Mouse (Mus musculus) G1E-ER4 (cell line): ENCODE measurements around the gene Fndc3b. TPM values are rescaled to one million over a fixed set of nuclear protein-coding genes. Genes with fewer than 3 reads are reported as not detected.

ENCODE experiments used
- GATA1 ChIP-seq: IDR thresholded peaks from one replicate; pipeline ENCODE4 v1.8.0; 2012; ENCODE audit warnings: low read length, inconsistent platforms
- polyA plus RNA-seq: library from polyadenylated mRNA; stranded (reverse); fragments of >175 nt; gene quantifications from 2 replicates; pipeline ENCODE4 v1.2.3, GENCODE M21; 2012

Fndc3b gene
- polyA plus RNA-seq, 1 experiment = not detected

DNA sequence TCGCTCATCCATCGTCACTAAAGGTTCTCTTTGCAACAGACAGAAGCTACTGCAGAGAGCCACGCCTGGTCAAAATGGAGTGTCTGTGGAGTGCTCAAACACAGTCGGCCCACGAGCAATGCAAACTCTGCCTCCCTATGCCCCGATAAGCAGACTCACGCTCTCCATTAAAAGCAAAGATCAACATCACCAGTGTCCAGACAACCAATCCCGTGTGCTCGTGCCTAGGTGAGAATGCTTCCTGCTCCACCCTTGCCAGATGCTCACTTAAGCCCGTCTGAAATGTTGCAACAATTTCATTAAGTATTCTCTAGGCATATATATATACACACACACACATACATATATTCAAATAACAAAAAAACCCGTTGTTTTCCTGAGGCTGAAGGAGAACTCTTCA, 56.1 kb downstream of the Fndc3b start:
- no peak for TF ChIP-seq GATA1

DNA sequence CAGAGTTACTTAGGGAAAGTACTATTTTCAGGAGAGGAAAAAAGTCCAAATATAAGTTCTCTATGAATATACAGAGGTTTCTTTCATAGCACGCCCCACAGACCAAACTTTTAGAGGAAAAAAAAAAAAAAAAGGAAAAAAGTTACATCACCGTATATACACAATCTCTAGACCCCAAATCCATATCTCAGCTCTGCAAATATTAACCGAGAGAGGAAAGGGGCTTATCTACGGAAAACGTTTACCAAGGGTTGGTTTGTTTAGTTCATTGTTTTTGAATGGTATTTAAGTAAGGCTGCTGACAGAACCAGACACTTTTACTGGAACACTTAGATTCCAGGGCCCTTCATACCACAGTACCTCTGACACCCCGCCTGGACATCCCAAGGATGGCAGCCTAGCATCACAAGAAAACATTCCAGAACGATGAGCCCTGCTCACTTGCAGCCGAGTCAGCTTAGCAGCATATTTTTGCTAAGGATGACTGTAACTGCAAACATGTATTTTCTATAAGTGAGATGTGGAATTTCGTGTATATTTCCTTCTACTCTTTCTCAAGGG, 58.6 kb downstream of the Fndc3b start:
- no peak for TF ChIP-seq GATA1

- TF ChIP-seq GATA1 = no peak
Observed at GRCm38 (mm10) chr3:27651731-27652130, 59.4 kb downstream of the Fndc3b start.

- no peak for TF ChIP-seq GATA1
Observed at GRCm38 (mm10) chr3:27650083-27650482, 61.0 kb downstream of the Fndc3b start.

- TF ChIP-seq GATA1 = no peak
Observed at GRCm38 (mm10) chr3:27649316-27649715, 61.8 kb downstream of the Fndc3b start.

- TF ChIP-seq GATA1 = no peak
Observed at GRCm38 (mm10) chr3:27642381-27642780, 68.7 kb downstream of the Fndc3b start.

GRCm38 (mm10) chr3:27639701-27640100, 71.4 kb downstream of the Fndc3b start:
- no peak for TF ChIP-seq GATA1

DNA sequence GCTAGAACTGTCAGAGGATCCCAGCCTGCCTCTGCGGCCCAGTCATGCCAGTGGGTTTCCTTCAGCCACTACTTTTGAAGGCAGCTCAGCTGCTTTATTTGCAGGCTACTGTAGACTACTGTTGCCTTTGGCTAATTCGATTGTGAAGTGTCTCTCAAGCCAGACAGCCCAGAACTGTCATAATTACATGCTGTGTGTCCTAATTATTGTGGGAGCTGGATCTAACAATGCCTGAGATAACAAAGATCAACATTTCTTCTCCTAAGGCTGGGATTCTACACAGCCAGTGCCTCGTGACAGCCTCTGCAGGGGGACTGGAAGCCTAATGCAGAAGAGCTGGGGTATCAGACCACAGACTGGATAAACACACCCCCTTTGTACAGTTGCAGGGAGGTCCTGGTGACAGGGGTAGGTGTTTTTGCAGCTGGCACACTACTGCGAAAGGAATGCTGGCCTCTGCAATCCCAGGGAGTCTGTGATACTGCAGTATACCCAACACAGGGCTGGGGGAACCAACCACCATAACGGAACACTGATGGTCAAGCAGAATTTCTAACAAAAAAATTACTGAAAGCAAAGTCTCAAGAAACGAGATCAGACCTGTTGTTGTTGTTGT, 74.0 kb downstream of the Fndc3b start:
- no peak for TF ChIP-seq GATA1

DNA sequence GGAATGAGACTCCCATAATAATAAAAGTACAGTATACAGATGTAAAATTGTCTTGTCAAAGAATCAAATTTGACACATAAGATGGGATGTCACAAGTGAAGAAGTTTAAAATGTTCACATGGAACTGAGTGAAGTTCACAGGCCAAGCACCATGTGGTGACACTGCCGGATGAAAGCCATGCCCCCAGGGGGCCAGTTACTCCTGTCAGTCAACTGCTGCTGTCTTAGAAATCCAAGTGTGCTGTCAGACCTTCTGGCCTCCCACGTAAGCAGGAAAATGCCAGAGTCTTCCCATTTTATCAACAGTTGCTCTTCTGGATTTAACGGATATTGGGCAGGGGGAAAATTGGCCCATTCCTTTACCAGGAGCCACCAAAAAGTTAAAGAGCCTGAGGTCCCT, 75.3 kb downstream of the Fndc3b start:
- no peak for TF ChIP-seq GATA1

DNA sequence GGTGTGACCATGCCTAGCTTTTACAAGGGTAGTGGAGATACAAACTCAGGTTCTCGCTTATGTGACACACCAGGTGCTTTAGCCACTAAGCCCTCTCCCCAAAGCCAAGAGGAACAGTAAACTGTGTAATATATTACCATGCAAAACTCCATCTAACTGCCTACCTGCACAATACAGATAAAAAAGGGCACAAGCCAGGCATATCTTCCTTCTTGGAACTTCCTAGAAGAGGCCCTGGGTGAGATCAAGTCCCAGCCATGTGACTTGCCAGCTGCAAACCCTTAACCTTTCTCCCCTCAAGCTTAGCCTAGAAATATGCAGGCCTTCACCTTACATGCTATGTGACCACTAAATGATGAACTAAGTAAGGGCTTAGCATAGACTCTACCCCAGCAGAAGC, 78.2 kb downstream of the Fndc3b start:
- no peak for TF ChIP-seq GATA1

DNA sequence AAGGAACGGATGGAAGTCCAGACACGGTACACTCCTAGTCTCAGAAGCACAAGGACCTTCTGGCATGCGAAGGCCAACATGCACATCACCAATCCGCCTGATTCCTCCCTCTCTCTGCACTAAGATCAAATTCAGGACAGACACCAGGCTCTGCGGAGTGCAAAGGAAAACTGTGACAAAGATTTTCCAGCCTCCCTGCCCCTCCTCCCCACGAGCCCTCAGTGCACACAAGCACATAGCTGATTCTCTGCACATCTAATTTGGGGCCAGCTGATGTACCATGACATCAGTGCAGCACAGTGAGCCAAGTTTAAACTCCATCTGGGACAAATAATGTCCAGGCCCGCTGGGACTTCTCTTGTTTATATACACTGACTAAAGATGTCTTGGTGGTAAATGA, 80.0 kb downstream of the Fndc3b start:
- no peak for TF ChIP-seq GATA1

DNA sequence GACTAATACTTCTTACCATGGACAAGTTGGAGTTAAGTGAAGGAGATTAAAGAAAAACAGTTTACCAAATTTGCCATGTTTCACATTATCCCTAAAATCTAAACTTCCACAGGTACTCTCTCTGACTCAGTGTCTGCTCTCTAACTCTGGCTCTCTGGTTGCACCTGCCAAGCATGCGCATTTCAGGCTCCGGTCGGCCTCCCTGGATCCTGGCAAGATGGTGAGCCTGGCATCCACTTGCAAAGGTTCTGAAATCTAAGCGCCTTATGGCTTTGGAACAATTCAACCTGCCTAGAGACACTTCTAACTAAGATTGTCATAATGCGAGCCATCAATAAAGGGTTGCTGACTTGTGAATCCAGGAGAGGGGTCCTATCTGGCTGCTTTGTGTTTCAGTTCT, 81.4 kb downstream of the Fndc3b start:
- TF ChIP-seq GATA1 = no peak

- TF ChIP-seq GATA1 = no peak
Observed at GRCm38 (mm10) chr3:27626301-27626700, 84.8 kb downstream of the Fndc3b start.

DNA sequence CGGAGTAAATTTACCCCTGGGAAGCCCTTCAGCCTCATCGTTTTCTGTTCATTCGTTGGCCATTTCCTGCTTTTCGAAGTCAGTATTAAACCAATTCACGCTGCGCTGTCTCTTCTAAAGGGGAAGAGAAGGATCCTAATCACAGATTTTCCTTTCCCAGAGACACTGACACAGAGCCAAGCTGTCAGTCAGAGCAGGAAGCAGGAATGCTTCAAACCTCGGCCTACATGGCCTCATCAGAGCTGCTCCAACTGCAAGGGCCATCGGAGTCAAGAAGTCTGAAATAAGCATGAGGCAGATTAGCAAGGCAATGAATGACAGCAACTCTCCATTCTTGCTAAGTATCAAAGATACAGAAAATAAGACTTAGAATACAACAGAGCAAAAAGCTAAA, 85.5 kb downstream of the Fndc3b start:
- no peak for TF ChIP-seq GATA1

GRCm38 (mm10) chr3:27624974-27625591, 86.0 kb downstream of the Fndc3b start:
- TF ChIP-seq GATA1 = no peak

GRCm38 (mm10) chr3:27622451-27622850, 88.7 kb downstream of the Fndc3b start:
- TF ChIP-seq GATA1 = no peak

GRCm38 (mm10) chr3:27621176-27621575, 89.9 kb downstream of the Fndc3b start:
- TF ChIP-seq GATA1 = no peak
